Mouse (Mus musculus) layer of hippocampus, postnatal 36 days (tissue): Measurements from ENCODE around the gene Mcfd2. TPM values are rescaled to one million over a fixed set of nuclear protein-coding genes. Genes with fewer than 3 reads are reported as not detected.
"Not testable (repeated sequence)": the region's sequence is repeated elsewhere in the genome, so short reads cannot be mapped to it uniquely, and the experiment has no call there.

Experiments
- DNase-seq, 2 experiments: peaks; one replicate each; pipeline ENCODE4 v3.0.0; 2022
- total RNA-seq, 2 experiments: library from RNA; stranded (reverse); gene quantifications; 2 replicates each; pipeline ENCODE4 v1.2.3; 2021

Mcfd2 gene
- 10 to 100 TPM; 60.7 to 62.7 TPM for total RNA-seq

DNA sequence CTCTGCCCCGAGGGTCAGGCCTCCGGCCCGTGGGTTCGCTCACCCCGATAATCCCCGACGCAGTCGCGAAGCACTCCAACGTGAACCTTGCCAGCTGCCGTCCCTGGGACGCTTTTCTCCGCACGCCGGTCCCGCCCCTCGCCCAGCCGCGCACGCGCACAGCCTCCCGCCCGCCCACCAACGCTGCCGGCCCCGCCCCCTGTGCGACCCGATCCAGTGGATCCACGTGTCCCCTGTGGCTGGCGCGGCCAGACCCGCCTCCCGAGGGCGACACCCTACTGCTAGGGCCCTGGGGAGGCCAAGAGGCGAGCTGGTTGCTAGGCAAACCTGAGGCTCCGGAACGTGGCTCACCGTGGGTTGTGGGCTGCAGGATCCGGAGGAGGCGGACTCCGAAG, at the start of gene Mcfd2:
Gene Mcfd2, minus strand, starts transcription at position 144 of the 395 bp plus-strand sequence.
- peak; percentile 88 for DNase-seq

- peak; percentile 89 to 93 for DNase-seq
Measured at GRCm38 (mm10) chr17:87315021-87315531, 49.3 kb upstream of the Mcfd2 start.

DNA sequence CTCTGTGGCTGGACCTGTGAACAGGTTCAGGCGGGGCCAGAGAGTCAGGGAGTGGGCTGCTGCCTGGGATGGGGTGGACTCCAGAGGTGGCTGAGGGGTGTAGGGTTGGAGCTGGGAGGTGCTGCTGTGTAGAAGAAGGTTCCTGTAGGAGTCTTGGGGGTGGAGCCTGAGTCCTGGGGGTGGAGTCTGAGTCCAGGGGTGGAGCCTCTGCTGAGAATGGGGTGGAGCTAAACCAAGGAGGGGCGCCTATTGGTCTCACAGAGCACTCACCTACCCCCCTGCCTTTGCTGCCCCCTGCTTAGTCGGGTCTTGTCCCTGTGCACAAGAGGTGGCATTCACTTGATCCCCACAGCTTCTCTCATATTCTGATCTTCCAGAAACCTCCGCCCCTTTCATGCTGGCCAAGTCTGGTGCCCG, 48.8 kb upstream of the Mcfd2 start:
- DNase-seq: no peak

- no peak for DNase-seq
Measured at GRCm38 (mm10) chr17:87314121-87314520, 48.4 kb upstream of the Mcfd2 start.

- no peak for DNase-seq
Measured at GRCm38 (mm10) chr17:87312924-87313870, 47.5 kb upstream of the Mcfd2 start.

DNA sequence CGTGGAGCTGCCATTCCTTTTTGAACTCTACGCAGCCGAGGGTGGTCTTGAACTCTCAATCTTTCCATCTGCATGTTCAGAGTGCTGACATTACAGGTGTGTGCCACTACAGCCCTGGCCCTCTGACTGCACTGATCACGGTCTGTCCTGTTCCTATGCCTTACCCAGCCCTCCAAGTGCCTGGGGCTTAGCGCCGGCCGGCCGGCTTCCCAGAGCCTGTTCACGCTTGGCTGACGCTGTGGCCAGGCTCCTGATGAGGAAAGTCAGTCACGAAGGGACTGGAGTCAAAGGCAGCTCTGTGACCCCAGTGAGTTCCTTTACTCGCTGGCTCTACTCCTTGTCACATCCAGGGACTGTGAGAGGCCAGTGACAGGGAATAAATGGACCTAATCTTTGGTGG, 46.6 kb upstream of the Mcfd2 start:
- DNase-seq: no peak

DNA sequence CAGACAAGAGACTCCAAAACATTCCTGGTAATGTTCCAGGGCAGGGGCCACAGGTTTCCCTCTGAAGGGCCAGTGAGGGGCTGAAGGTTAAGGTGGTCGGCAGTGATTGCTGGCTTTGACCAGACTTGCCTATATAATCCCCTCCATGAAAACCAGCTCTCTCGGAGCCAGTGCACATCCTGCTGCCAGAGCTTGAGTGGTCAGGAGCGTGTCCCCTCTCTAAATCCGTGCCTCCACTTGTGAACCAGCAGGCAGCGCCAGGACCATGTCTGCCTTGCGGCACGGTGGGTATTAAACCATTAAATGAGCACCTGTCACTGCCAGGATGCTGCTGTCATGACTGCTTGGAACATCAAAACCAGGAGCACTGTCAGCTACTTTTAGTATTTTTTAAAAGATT, 44.8 kb upstream of the Mcfd2 start:
- DNase-seq: no peak

DNA sequence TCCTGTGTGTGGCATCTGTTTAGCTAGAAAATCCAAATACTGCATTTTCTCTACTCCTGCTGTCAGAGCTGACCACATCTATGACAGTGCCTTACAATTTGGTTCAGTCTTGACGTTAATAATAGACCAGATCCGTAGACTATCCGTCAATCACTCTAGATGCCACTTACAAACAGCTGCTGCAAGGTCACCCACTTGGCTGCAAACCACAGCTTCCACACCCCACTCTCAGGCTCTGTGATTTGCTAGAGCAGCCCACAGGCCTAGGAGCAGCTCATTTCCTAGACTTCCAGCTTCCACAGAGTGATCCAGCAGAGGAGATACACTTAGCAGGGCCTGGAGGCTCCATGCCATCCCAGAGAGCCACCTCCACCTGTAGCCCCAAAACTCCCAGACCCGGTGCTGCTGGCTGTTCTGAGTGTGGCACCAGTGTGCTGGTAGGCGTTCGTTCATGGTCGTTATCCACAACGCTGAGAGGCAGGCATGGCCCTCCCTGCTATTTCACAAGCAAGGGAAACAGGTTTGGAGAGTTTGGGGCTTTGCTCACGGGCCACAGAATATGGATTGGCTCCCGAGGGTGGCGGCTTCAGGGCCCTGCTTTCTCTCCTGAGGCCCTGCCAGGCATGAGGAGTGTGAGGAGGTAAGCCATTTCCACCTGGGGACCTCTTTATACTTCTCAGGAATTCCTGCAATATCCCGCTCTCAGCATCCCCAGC, 43.5 kb upstream of the Mcfd2 start:
- no peak for DNase-seq

GRCm38 (mm10) chr17:87306746-87307145, 41.0 kb upstream of the Mcfd2 start:
- no peak for DNase-seq

GRCm38 (mm10) chr17:87305065-87305464, 39.3 kb upstream of the Mcfd2 start:
- no peak for DNase-seq

GRCm38 (mm10) chr17:87304151-87304894, 38.6 kb upstream of the Mcfd2 start:
- no peak for DNase-seq

DNA sequence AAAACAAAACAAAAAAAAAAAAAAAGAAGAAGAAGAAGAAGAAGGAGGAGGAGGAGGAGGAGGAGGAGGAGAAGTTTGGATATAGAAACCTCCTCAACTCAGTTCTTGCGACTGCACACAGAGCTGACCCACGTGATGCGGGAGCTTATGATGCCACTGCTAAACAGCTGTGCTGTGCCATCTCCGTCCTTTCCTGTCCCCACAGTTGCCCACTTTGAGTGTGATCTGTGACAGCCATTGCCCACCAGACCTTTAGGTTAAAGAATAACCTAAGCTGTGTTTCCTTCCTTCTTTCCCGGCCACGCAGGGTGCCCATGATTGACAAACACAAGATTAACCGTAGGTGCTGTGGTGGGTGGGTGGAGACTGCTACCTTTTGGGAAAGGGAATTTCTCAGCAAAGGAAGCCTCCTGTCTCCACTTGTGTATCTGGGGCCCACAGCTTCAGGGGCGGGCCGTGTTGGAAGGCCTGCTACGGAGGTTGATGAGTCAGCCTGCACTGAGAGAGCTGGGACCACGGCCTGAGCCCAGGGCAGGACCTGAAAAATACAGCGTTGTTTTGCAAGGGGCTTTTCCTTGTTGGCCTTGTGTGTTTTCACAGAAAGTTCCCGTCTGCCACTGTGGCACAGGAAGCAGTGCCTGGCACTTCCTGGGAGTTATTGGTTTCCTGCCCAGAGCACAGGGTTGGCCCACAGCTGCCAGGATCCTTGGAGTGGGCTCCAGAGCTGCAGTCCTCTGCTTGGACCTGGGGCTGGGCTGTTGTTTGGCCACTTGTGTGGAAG, 36.5 kb upstream of the Mcfd2 start:
- no peak for DNase-seq

DNA sequence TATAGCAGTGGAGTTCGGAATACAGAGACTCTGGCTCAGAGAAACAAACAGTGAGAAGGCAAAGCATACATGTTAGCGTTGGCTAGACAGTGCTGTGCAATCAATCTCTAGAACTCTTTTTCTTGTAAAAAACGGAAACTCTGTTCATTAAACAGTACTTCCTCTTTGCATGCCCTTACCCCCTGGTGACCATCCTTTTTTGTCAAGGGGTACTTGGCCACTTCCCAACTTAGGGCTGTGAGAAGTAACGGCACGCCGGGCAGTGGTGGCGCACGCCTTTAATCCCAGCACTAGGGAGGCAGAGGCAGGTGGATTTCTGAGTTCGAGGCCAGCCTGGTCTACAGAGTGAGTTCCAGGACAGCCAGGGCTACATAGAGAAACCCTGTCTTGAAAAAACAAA, 35.9 kb upstream of the Mcfd2 start:
- not testable (repeated sequence) for DNase-seq

DNA sequence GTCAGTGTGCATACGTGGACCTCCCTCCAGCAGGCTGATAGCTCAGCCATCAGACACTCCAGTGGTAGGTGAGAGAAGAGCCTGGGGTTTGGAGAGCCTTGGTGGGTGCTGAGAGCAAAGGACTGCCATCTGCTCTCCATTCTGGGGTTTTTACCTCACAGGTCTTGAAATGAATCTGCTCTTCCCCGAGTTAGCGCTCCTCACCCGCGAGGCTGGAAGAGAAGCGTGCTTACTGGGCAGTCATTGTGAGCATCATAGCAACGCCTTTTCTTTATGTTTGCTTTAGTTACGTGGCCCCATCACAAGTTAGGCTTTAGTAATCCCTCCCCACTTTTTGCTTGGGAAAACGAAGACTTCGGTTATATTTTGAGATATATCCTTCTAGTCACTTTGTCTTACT, 34.6 kb upstream of the Mcfd2 start:
- no peak for DNase-seq

GRCm38 (mm10) chr17:87298944-87299343, 33.2 kb upstream of the Mcfd2 start:
- no peak for DNase-seq

- not testable (repeated sequence) for DNase-seq
Measured at GRCm38 (mm10) chr17:87296701-87297100, 31.0 kb upstream of the Mcfd2 start.

GRCm38 (mm10) chr17:87295738-87296137, 30.0 kb upstream of the Mcfd2 start:
- no peak for DNase-seq

DNA sequence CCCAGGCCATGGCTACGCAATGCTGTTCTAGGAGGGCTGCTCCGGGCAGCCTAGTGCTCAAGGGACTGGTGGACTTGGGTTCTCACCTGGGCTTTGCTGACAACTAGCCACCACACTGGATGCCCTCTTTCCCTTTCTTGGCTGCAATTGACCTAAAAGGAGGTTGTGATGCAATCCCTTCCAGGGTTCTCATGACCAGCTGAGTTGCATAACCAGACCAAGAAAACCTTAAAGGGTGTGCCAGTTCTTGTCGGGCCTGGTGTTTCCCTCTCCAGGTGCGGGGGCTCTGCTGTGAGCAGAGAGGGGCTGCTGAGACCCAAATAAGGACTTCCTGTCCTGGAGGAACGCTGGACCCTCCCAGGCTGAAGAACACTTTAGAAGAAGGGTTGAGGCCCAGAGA, 27.4 kb upstream of the Mcfd2 start:
- no peak for DNase-seq

DNA sequence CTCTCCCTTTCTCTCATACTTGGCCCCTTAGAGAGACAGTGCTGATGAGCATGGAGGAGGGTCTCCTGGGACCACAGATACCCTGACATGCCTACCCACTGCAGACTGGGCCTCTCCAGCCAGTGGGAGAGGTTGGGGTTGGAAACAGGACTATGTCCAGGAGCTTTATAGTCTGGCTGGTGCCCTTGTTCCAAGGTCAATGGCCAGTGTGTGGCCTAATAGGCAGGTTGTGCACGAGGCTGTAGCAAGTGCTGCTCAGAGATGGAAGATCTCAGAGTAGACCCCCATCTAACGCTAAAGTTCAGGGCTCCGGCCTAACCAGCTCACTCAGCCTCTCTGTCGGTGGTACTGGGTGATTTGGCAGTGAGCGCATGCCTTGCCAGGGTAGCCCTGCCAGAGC, 26.0 kb upstream of the Mcfd2 start:
- no peak for DNase-seq

- DNase-seq: no peak
Measured at GRCm38 (mm10) chr17:87291037-87291436, 25.3 kb upstream of the Mcfd2 start.

- no peak for DNase-seq
Measured at GRCm38 (mm10) chr17:87289367-87289766, 23.6 kb upstream of the Mcfd2 start.

DNA sequence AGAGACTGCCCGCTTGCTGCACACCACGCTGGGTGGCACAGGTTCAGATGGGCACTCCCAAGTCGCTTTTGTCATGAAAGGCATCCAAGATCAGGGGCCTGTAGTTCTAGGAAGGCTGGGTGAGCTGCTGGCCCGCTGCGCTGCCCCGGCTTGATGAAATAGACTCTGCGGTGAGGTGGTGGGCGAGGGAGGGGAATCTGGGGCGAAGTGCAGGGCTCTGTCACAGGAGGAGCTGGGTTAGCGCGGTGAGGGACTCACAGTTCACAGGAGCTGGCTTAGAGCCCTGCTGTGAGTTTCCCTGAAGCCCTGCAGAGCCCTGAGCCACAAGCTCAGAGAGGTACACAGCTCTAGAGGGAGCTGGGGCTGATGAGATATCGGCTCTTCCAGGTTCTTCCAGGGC, 22.4 kb upstream of the Mcfd2 start:
- DNase-seq: no peak
